Mouse (Mus musculus): ENCODE results near the gene Irak1bp1.

DNA sequence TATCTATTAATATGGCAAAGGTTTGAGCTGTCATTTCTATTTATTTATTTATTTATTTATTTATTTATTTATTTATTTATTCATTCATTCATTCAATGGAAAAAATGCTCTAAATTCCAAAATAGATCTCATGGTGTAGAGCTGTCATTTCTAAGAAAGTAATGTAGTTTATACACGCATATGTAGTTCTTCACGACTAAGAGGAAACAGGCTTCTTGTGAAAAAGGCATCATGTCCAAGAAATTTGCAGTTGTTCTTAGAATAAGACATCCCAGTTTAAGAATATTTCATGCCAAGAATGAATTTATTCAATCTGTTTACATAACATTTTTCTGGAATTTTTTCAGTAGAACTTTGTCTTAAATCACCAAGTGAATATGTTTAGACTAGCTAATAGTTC, 31.5 kb downstream of the Irak1bp1 start:
- TF ChIP-seq MAX (IDR thresholded peaks at IDR 0.05; ENCODE audit: low read depth) (no peak), POLR2A (IDR thresholded peaks at IDR 0.05; ENCODE audit: insufficient read length, low read depth) (no peak), POLR2AphosphoS2 (IDR thresholded peaks at IDR 0.05; ENCODE audit: insufficient read length, low read depth) (no peak), USF1 (IDR thresholded peaks at IDR 0.05; ENCODE audit: low read depth) (no peak), SRF (IDR thresholded peaks at IDR 0.05; ENCODE audit: control insufficient read depth, insufficient read length, low read depth) (no peak), E2F4 (IDR thresholded peaks at IDR 0.05; ENCODE audit: insufficient read depth) (no peak), CEBPB (IDR thresholded peaks at IDR 0.05; ENCODE audit: insufficient read depth, poor library complexity, severe bottlenecking) (no peak), MYOG (IDR thresholded peaks at IDR 0.05; ENCODE audit: control insufficient read depth in 1 of 3, insufficient read depth in 1 of 3, insufficient read length in 2 of 3, low read depth in 2 of 3) (no peak), TCF3 (IDR thresholded peaks at IDR 0.05; ENCODE audit: insufficient read length, low read depth) (no peak), TCF12 (IDR thresholded peaks at IDR 0.05; ENCODE audit: insufficient read depth, poor library complexity, severe bottlenecking) (no peak), REST (IDR thresholded peaks at IDR 0.05; ENCODE audit: insufficient read depth, insufficient read length) (no peak), MYOD1 (IDR thresholded peaks at IDR 0.05; ENCODE audit: control insufficient read depth in 1 of 3, insufficient read length in 2 of 3, low read depth in 2 of 3) (no peak)

Data from myocyte (in vitro differentiated cells).